Mouse (Mus musculus) thymus, adult 2 months (tissue): ENCODE results near the gene Abcb10. TPM values are rescaled to one million over a fixed set of nuclear protein-coding genes. Genes with fewer than 3 reads are reported as not detected.
A peak's percentile ranks its signal among the peaks of the same experiment; 100 is the strongest.
"Not testable (repeated sequence)": the region's sequence is repeated elsewhere in the genome, so short reads cannot be mapped to it uniquely, and the experiment has no call there.

Experiments used
- DNase-seq: peaks from one replicate; pipeline ENCODE4 v3.0.0; 2021
- H3K27ac ChIP-seq: fragments of 200-500 bp; 2 replicates; pipeline ENCODE4 v1.5.1; 2012; ENCODE audit warnings: low read length, control low read depth; ENCODE audit not compliant: control insufficient read depth, insufficient read depth
- H3K27me3 ChIP-seq: fragments of 200-500 bp; 2 replicates; pipeline ENCODE4 v1.6.1; 2012; ENCODE audit warnings: mild to moderate bottlenecking, low read length, moderate library complexity, mixed read lengths; ENCODE audit not compliant: control insufficient read depth, insufficient read depth
- H3K36me3 ChIP-seq: fragments of 200-500 bp; 2 replicates; pipeline ENCODE4 v1.6.1; 2012; ENCODE audit warnings: mild to moderate bottlenecking, low read length, moderate library complexity; ENCODE audit not compliant: control insufficient read depth, insufficient read depth
- H3K4me1 ChIP-seq: fragments of 200-500 bp; replicated peaks from 2 replicates; pipeline ENCODE4 v1.6.1; 2012; ENCODE audit warnings: low read length; ENCODE audit not compliant: control insufficient read depth, insufficient read depth
- H3K4me3 ChIP-seq: fragments of 200-500 bp; 2 replicates; pipeline ENCODE4 v1.5.1; 2012; ENCODE audit warnings: mild to moderate bottlenecking, low read length, control low read depth, moderate library complexity; ENCODE audit not compliant: control insufficient read depth, insufficient read depth
- CTCF ChIP-seq: fragments of 200-500 bp; IDR thresholded peaks from 2 replicates; pipeline ENCODE4 v1.5.1; 2012; ENCODE audit warnings: mild to moderate bottlenecking, control low read depth, low read length, moderate library complexity, borderline replicate concordance; ENCODE audit not compliant: control insufficient read depth, poor library complexity, insufficient read depth; ENCODE audit errors: extremely low read depth
- POLR2A ChIP-seq: fragments of 200-500 bp; IDR thresholded peaks from 2 replicates; pipeline ENCODE4 v1.6.1; 2012; ENCODE audit warnings: mild to moderate bottlenecking, low read length, control low read depth, moderate library complexity; ENCODE audit not compliant: control insufficient read depth, poor library complexity, insufficient read depth; ENCODE audit errors: extremely low read depth
- WGBS: fragments of 180-500 bp; shearing (Covaris S2); methylation state at CpG from one replicate; pipeline ENCODE4 v1.1.7; 2018; 5-methylcytosine and 5-hydroxymethylcytosine counted together
- polyA plus RNA-seq: library from polyadenylated mRNA; depleted of rRNA; stranded (reverse); fragments of >200 nt; gene quantifications from 2 replicates; pipeline ENCODE4 v1.2.3, GENCODE M21; 2012; rRNA removed

The Abcb10 gene
- 5.4 and 5.5 TPM in 2 replicates for polyA plus RNA-seq

DNA sequence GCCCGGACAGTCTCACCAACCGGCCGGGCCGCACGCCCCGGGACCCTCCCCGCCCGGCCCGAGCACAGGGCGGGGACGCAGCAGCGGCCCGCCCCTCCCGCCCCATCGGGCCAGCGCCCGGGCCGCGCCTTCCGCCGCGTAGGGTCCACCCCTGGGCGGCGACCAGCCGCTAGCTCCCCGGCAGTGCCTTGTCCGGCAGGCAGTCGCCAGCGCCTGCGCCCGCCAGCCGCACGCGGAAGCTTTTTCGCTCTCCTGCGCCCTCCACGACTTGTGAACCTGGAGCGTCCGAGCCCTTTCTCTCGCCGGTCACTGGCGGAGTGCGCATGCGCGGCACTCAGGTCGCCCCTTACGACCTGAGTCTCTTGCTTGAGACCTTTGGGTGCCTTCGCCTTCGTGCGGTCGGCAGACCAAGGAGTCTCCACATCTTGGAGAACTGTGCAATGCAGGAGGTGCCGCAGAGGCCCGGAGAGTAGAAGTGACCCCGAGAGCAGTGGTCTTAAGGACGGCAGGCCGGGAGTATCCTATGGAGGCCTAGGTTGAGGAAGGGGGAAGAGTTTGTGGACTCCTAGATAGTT is at the start of gene Abcb10:
Gene Abcb10, minus strand, starts transcription at position 297 of the 575 bp plus-strand sequence.
- Histone ChIP-seq H3K4me3 (peak within 1 kb of the TSS; percentile 91), H3K36me3 (no peaks in the 10 kb centered on the region), H3K4me1 (peaks cover 22% of the 10 kb centered on the region), H3K27ac (no peak within 1 kb of the TSS), H3K27me3 (no peaks in the 10 kb centered on the region; the same call in 1 of the 2 replicates)
- DNase-seq, result peak; percentile 56
- 0 out of 2 replicates have a peak, but pooled peaks have one; percentile 24 for TF ChIP-seq POLR2A
- peak; percentile 46; the same call in 1 of the 2 replicates for TF ChIP-seq CTCF
- 1% methylated on average over 54 of the region's 56 CpGs for WGBS

DNA sequence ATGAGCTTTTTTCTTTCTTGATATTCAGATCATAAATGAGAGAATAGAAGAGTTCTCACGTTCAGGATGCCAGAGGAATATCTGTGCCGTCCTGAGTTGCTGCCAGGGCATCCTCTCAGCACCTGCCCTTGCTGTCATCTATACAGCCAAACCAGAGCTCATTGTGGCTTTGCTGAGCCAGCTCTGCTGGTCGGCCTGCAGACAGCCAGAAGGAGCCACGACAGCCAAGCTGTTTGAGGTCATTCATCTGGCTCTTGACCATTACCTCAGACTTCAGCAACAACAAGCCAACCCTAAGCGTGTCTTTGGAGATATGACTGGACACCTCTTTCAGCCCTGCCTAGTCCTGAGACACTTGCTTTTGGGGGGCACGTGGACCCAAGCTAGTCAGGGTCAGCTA is 44.9 kb upstream of the Abcb10 start:
- 93% methylated on average over 6 of the region's 6 CpGs for WGBS
- H3K27me3 ChIP-seq, result no peaks in the 10 kb centered on the region
- H3K36me3 ChIP-seq, result peaks cover 50% of the 10 kb centered on the region
- DNase-seq, result no peak
- no peak overlapping the region for H3K4me3 ChIP-seq
- no peak overlapping the region for H3K27ac ChIP-seq
- no peak for TF ChIP-seq CTCF
- TF ChIP-seq POLR2A, result no peak
- no peaks in the 10 kb centered on the region for H3K4me1 ChIP-seq

DNA sequence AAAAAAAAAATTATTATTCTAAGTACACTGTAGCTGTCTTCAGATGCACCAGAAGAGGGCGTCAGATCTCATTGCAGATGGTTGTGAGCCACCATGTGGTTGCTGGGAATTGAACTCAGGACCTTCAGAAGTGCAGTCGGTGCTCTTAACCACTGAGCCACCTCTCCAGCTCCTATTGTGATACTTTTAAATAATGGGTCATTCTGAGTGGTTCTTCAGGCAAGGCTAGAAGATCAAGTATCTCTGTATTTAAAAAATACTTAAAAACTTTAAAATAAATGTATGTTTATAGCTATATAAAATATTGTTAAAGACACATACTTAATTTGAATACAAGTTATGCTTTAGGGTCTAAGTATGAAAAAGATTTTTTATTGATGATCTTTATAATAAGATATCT is 43.3 kb upstream of the Abcb10 start:
- not testable (repeated sequence) for H3K27me3 ChIP-seq, H3K27ac ChIP-seq, H3K4me3 ChIP-seq, H3K4me1 ChIP-seq, DNase-seq
- 96% methylated on average over 2 of the region's 2 CpGs for WGBS
- peaks cover 47% of the 10 kb centered on the region for H3K36me3 ChIP-seq

DNA sequence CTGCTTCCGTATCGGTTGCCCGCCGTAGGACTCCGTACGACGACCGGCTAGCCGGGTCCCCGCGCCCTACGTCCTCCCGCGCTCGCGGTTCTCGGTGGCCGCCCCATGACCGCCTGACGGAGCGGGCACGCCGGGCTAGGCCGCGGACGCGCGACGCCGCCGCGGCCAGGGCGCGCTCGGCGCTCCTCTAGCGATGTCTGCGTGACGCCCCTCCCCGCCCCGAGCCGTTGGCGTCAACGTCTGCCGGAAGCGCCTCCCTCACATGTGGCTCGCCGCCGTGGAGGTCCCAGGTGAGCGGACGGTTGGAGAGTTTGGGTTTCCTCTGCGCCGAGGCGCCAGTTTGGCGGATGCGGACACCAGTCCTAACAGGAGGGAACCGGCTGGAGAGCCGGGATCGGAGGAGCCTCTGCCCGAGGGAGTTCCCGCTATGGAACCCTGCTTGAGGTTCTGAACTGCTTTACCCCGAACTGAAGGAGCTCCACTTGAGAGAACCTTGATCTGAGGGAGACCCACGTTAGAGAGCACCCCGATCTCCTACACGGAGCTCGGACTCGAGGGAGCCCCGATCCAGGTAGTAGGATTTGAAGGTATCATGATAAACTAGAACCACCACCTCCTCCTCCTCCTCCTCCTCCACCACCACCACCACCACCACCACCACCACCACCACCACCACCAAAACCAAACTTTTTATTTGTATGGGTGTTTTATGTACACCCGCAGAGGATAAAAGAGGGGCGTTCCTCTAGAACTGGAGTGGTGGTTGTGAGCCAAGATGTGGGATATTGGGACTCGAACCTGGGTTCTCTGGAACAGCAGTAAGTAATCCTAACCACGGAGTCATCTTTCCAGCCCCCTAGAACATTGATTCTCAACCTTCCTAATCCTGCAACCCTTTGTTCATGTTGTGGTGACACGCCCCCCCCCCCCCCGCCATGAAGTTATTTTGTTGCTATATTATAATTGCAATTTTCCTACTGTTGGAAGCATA is 38.6 kb upstream of the Abcb10 start, which contains the start of the genes Taf5l and Urb2:
Gene Taf5l, minus strand, starts transcription at position 161 of the 991 bp plus-strand sequence.
Gene Urb2, plus strand, starts transcription at position 272 of the 991 bp plus-strand sequence.
- peak within 1 kb of the TSS; percentile 72 for H3K4me3 ChIP-seq
- H3K27ac ChIP-seq, result peak within 1 kb of the TSS; percentile 92
- H3K27me3 ChIP-seq, result no peaks in the 10 kb centered on the region
- under 1% methylated on average over 74 of the region's 74 CpGs for WGBS
- peaks cover 10% of the 10 kb centered on the region for H3K36me3 ChIP-seq
- peak; percentile 96 for TF ChIP-seq POLR2A
- TF ChIP-seq CTCF, result 0 out of 2 replicates have a peak, but pooled peaks have one; percentile 62
- H3K4me1 ChIP-seq, result peaks cover 13% of the 10 kb centered on the region
- DNase-seq, result peak; percentile 96

DNA sequence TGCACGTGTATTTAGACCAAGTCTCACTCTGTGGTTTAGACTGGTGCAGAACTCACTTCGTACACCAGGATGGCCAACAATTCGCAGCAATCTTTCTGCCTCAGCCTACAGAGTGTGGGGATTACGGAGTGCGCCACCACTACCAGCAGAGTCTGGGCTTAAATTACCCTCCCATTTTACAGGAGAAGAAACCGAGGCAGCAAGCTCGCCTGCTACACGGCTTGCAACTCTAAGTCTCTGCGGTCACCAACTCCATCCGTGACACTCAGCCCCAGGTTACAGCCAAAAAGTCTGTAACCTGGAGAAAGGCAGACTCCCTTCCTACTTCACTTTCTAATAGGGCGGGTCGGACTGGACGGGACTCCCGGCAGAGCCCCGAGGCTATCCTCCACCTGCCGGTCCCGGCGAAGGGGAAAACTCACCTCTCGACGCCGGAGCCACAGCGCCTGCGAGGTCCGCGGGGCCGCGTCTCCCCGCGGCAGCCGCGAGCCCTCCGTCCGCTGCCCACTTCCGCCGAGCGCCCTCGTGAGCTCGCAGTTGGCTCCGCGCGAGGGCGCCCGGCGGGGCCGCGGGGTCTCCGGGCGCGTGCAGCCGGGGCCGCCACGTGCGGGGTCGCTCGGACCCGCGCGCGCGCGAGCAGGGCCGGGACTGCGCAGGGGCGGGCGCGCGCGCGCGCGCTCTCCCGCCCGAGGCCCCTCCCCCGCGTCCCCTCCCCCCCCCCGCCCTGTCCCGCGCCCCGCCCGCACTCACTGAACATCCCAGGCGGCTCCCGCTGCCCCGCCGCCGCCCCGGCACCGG is 37.7 kb upstream of the Abcb10 start:
- DNase-seq, result peak; percentile 65
- WGBS, result 3% methylated on average over 74 of the region's 87 CpGs
- peak overlapping the region; percentile 55 for H3K27ac ChIP-seq

GRCm38 (mm10) chr8:124019782-124020181 is 36.9 kb upstream of the Abcb10 start:
- peak; percentile 14 for DNase-seq
- Histone ChIP-seq H3K27me3 (no peaks in the 10 kb centered on the region), H3K4me1 (peaks cover 13% of the 10 kb centered on the region), H3K36me3 (no peaks in the 10 kb centered on the region), H3K4me3 (peak overlapping the region; percentile 22), H3K27ac (no peak overlapping the region)
- TF ChIP-seq CTCF (no peak), POLR2A (no peak)
- WGBS, result 10% methylated on average over 13 of the region's 13 CpGs

More for the DNA sequence above, 37.7 kb upstream of the Abcb10 start:
- H3K27me3 ChIP-seq, result no peaks in the 10 kb centered on the region
- peaks cover 5% of the 10 kb centered on the region; the same call in 1 of the 2 replicates for H3K36me3 ChIP-seq
- TF ChIP-seq POLR2A, result no peak
- no peak for TF ChIP-seq CTCF
- H3K4me3 ChIP-seq, result peak overlapping the region; percentile 72
- peaks cover 13% of the 10 kb centered on the region for H3K4me1 ChIP-seq
